Mouse (Mus musculus): Measurements from ENCODE around the gene Errfi1. TPM values are rescaled to one million over a fixed set of nuclear protein-coding genes. Genes with fewer than 3 reads are reported as not detected.
A peak's percentile ranks its signal among the peaks of the same experiment; 100 is the strongest.
"Not testable (repeated sequence)": the region's sequence is repeated elsewhere in the genome, so short reads cannot be mapped to it uniquely, and the experiment has no call there.

The Errfi1 gene
- total RNA-seq, 2 experiments from 2014 or later = 15.0 to 16.6 TPM

- DNase-seq (ENCODE audit: low spot score) = no peak
- intact Hi-C loops (cut with DNase I) = no loop called here
Observed at GRCm38 (mm10) chr4:150872681-150873080, 19.0 kb downstream of the Errfi1 start.

DNA sequence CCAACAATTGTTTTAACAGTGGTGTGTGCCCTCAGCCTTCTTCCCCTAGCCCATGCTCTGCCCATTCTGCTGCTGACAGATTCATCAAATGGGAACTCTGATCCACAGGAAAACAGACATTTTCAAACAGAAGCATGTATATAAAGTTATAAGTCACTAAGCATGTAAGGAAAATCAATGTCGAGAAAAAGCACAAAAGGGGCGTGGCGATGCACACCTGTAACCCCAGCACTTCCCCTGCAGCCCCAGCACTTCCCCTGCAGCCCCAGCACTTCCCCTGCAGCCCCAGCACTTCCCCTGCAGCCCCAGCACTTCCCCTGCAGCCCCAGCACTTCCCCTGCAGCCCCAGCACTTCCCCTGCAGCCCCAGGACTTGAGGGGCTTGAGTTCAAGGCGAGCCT is 20.7 kb downstream of the Errfi1 start:
- DNase-seq (ENCODE audit: low spot score); intact Hi-C loops (cut with DNase I): not testable (repeated sequence)

DNA sequence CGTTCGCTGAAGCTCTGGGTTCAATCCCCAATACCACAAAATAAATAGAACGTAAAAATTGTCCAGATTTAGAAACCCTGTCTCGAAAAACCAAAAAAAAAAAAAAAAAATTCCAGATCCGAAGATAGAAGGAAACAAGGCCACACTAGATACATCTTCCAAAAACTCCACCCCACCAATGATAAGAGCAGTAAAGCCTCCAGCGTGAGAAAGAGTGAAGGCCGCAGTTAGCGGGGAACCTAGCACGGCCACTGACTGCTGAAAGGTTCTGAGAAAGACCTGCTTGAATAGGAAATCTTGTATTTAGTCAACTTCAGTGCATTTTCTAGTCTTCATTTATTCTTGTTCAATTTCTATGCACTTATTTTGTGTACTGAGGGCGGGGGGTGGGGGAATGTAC is 21.7 kb downstream of the Errfi1 start:
- no peak for DNase-seq (ENCODE audit: low spot score)
- intact Hi-C loops (cut with DNase I) = no loop called here

- no peak for DNase-seq (ENCODE audit: low spot score)
- intact Hi-C loops (cut with DNase I) = no loop called here
Observed at GRCm38 (mm10) chr4:150879631-150880030, 25.9 kb downstream of the Errfi1 start.

DNA sequence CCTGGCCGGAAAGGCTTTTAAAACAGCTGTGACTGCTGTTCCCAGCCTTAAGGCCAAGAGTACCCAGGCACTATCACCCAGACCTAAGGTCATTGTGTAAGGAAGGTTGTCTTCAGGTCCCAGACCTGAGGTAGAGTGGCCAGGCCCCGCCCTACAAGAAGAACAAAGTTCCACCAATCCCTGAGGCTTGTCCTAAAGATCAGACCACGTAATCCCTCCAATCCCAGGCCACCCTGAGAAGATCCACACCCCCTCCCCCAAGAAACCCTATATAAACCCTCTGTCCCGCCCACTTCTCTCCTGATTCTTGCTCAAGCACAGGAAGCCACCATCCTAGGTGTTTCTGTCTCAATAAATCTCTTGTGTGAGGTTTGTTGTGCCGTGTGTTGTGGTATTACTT is 26.6 kb downstream of the Errfi1 start:
- no peak for DNase-seq (ENCODE audit: low spot score)
- intact Hi-C loops (cut with DNase I) = no loop called here

DNA sequence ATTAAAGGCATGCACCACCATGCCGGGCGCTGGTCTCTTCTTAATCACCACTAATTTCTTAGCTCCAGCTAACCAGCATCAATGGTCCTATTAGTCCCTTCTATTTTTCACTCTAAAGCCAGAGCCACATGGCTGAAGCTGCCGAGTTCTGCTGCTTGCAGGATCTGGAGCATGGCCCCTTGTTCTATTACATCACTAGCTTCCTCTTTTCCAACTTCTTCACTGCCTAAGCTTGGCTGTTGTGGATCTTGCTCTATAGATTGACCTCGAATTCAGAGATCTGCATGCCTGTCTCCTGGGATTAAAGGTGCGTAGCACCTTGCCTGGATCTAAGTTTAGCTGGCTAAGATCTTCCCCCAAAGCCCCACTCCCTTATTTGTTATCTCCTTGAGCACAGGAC is 28.9 kb downstream of the Errfi1 start:
- DNase-seq (ENCODE audit: low spot score) = no peak
- intact Hi-C loops (cut with DNase I) = no loop called here

DNA sequence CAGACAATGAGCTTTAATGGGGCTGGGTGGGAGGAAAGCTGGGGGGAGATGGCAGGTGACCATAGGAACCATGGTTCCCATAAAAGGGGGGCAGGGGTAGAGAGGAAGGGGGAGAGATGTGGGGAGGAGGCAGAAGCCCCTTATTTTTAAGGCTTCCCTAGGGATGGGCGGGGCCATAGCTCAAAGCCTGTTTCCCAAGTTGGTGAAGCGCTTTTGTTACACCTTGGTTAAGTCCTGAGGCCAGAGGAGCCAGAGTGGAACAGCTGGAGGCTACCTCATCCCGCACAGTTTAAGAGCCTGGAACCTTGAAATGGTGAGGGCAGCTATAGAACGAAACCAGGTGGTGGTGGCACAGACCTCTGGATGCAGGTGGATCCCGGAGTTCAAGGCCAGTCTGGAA is 34.2 kb downstream of the Errfi1 start:
- intact Hi-C loops (cut with DNase I) = no loop called here
- DNase-seq (ENCODE audit: low spot score) = no peak

GRCm38 (mm10) chr4:150888492-150888891 is 34.8 kb downstream of the Errfi1 start:
- intact Hi-C loops (cut with DNase I) = no loop called here
- DNase-seq (ENCODE audit: low spot score) = no peak

- no peak for DNase-seq (ENCODE audit: low spot score)
- intact Hi-C loops (cut with DNase I) = no loop called here
Observed at GRCm38 (mm10) chr4:150889273-150889954, 35.7 kb downstream of the Errfi1 start.

- no peak for DNase-seq (ENCODE audit: low spot score)
- intact Hi-C loops (cut with DNase I) = no loop called here
Observed at GRCm38 (mm10) chr4:150889955-150890315, 36.2 kb downstream of the Errfi1 start.

DNA sequence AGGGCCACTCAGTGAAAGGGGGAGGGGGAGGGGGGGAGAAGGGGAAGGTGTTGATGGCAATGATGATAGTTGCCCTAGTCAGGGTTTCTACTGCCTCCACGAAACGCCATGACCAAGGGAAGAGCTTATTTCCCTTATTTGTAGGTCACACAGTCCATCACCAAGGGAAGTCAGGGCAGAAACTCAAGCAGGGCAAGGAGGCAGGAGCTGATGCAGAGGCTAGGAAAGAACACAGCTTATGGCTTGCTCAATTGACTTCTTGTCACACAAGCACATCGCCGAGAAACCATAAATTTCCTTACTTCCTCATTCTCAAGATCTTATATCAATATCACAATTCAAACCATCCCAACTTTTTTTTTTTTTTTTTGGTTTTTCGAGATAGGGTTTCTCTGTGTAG is 37.6 kb downstream of the Errfi1 start:
- intact Hi-C loops (cut with DNase I) = no loop called here
- DNase-seq (ENCODE audit: low spot score) = no peak

- no peak for DNase-seq (ENCODE audit: low spot score)
- intact Hi-C loops (cut with DNase I) = no loop called here
Observed at GRCm38 (mm10) chr4:150894718-150895501, 41.2 kb downstream of the Errfi1 start.

- DNase-seq (ENCODE audit: low spot score) = no peak
- intact Hi-C loops (cut with DNase I) = no loop called here
Observed at GRCm38 (mm10) chr4:150896896-150897624, 43.3 kb downstream of the Errfi1 start.

DNA sequence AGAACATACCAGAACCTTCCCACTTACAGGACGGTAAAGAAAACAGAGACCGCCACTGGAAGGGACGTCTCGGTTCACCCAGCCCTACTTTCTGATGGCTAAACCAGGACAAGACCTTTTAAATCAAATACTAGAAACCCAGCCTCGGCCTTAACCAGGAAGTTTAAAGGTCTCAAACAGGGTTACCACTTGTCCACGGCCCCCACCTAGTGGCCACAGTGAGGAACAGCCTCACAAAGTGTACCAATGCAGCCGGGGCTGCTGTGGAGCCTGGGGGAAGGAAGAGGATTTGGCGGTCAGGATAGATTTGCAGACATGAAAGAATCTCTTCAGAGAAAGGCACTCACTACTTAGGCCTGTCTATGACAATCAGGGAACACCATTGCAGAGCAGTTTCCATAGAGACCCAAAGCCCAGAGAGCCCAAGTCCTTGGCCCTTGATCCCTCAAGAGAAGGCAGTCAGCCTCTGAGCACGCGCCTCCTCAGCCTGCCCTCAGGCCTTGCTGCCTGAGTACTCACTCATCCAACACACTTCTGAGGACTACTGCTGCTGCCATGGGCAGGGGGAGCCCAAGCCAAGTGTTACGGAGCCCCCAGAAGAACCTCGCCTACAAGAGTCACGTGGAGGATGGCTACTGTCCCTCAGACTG is 45.1 kb downstream of the Errfi1 start:
- intact Hi-C loops (cut with DNase I) = loop anchor here (1.0 to 2.0 kb wide), 2 partner anchors 44 to 243 kb away; no protein-coding TSS in a partner anchor
- peak; percentile 44 for DNase-seq (ENCODE audit: low spot score)

DNA sequence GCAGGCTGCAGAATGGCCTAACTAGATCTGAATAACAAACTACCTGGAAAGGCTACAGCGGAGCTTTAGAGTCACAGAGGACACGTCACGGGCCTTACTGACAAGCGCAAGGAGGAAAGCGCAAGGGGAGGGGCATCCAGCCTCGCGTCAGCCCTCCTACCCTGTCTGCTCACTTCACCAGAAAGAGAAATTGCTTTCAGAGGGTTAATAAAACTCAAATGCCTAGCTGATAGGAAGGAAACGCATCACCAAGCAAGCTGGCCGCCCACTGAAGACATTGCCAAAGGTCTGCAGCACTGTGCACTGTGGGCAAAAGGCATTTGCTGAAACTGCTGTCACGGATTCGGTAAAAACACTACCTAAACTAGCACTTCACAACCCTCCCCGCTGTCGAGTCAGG is 46.8 kb downstream of the Errfi1 start:
- intact Hi-C loops (cut with DNase I) = no loop called here
- DNase-seq (ENCODE audit: low spot score) = no peak

DNA sequence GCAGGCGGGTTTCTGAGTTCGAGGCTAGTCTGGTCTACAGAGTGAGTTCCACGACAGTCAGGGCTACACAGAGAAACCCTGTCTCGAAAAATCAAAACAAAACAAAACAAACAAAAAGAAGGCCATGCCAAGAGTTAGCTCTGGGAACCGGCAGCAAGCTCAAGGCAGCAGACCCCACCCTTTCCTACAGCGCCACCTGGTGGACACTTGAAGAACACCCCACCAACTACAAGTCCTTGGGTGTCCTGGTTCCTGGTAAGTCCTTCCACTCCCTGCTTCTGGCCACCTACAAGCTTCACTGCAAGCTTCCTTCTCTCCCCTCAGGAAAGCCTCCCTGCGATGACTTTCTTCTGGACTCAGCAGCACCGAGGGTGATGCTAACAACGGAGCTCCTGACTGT is 47.9 kb downstream of the Errfi1 start:
- peak; percentile 60 for DNase-seq (ENCODE audit: low spot score)
- intact Hi-C loops (cut with DNase I) = no loop called here

- intact Hi-C loops (cut with DNase I) = no loop called here
- peak; percentile 16 for DNase-seq (ENCODE audit: low spot score)
Observed at GRCm38 (mm10) chr4:150902062-150902461, 48.3 kb downstream of the Errfi1 start.

GRCm38 (mm10) chr4:150903091-150903742 is 49.5 kb downstream of the Errfi1 start:
- DNase-seq (ENCODE audit: low spot score) = no peak

DNA sequence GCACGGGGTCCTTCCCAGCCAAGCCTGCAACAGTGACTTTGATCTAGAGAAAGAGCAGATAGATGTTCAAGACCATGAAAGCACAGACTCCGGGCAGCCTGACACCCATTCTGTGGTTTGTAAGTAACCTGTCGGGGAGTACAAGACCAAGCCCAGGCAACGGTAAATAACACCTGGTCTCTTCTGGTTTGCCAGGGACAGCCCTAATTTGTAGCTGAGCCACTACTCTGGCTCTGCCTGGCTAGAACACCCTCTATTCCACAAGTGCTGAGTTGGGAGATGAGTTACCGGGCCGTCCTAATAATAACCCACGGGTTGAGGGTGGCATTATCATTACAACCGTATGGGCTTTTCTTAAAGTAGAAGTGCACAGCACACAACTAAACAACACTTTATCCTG is 53.4 kb downstream of the Errfi1 start:
- DNase-seq (ENCODE audit: low spot score) = no peak
- intact Hi-C loops (cut with DNase I) = no loop called here

More at GRCm38 (mm10) chr4:150903091-150903742, 49.5 kb downstream of the Errfi1 start:
- intact Hi-C loops (cut with DNase I) = no loop called here

- intact Hi-C loops (cut with DNase I); DNase-seq (ENCODE audit: low spot score): not testable (repeated sequence)
Observed at GRCm38 (mm10) chr4:150908512-150908911, 54.8 kb downstream of the Errfi1 start.

Measured in heart, postnatal 25 days (tissue).